Mouse (Mus musculus) cerebellum, adult 11 months (tissue): Measurements from ENCODE around the gene Apopt1.
"Not testable (repeated sequence)": the region's sequence is repeated elsewhere in the genome, so short reads cannot be mapped to it uniquely, and the experiment has no call there.

Experiments used
- DNase-seq: peaks from one replicate; pipeline ENCODE4 v3.0.0; 2022

The Apopt1 gene

DNA sequence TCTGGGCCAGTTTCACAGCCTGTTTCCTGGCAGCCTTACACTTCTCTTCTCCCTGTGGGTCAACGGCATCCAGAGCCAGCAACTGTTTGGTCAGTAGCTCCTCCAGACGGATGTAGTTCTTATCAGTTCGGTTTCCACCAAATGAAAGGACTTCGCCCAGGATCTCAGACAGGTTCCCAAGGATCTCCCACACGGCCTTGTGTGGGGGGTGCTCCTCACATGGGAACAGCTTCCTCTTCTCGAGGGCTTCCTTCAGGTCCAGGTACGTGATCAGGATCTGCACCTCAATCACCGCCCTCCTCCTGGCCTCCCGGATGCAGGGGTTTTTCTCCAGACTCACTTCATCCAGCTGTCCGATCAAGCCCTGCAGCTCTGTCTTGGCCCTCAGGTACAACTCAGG, 3.0 kb upstream of the Apopt1 start:
- DNase-seq = no peak

DNA sequence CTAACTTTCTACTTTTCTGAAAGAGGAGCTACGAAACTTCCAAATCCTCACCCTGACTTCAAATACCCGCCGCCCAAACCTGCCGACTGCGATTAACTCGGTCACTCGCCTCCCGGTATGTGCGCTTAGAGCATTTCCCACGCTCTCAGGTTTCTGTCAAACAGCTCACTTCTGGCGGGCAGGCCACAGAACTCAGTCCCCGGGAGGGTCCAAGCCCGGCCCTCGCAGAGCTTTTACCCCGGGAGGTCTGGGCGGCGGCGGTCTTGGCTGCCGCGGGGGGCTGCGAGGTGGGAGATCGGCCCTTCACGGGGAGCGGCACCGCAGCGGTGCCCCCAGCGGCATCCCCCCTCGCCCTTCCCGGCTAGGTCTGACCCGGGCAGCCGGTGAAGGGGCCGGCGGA, 585 bp upstream of the Apopt1 start:
- DNase-seq = no peak

DNA sequence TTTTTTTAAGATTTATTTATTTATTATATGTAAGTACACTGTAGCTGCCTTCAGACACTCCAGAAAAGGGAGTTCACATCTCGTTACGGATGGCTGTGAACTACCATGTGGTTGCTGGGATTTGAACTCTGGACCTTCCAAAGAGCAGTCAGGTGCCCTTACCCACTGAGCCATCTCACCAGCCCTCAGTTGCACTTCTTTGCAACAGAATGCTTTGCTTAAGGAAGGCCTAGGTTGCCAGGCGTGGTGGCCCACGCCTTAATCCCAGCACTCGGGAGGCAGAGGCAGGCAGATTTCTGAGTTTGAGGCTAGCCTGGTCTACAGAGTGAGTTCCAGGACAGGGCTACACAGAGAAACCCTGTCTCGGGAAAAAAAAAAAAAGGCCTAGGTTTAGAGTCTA, 819 bp downstream of the Apopt1 start:
- DNase-seq = not testable (repeated sequence)

DNA sequence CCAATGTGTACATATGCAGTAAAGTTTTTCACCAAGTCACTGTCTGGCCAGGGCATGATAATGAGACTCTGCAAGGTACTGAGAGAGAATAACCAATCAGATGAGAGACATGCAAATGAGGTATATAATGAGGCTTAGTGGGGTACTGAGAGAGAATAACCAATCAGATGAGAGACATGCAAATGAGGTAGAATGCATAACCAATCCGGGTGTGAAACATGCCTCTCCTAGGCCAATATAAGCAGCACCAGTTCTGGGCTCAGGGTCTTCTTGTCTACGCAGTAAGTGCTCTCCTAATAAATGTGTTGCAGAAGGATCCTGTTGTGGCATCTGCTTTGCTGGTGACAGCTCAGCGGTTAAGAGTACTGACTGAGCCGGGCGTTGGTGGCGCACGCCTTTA, 3.4 kb downstream of the Apopt1 start:
- no peak for DNase-seq

DNA sequence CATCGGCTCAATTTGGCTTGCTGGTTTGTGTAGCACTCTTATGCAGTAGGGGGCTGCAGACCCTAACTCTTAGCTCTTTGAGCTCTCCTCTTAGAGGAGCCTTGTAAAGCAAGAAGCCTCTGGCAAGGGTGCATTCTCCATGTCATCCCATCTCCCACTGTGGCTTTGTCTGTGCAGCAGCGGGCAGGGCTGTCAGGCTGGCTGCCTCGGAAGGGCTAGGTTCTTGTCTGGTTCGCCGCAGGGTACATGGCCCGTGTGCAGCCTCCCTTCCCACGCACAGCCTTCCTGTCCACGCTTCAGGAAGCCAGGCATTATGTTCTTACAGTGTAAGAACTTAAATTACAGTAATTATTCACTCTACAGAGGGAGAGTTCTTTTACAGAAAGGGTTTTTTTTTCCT, 5.6 kb downstream of the Apopt1 start:
- no peak for DNase-seq

DNA sequence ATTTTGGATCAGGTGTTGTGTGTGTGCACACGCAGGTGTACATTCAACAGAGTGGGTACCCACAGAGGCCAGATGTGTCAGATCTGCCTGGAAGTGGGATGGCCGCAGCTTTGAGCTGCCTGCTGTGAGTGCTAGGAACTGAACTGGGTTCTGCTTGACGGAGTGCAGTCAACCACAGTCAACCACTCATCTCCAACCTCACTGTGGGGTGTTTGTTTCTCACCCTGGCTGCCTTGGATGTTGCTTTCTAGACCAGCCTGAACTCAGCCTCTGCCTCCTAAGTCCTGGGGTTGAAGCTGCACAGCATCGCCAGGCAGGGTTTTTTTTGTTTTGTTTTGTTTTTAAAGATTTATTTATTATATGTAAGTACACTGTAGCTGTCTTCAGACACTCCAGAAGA, 7.2 kb downstream of the Apopt1 start:
- DNase-seq = no peak

DNA sequence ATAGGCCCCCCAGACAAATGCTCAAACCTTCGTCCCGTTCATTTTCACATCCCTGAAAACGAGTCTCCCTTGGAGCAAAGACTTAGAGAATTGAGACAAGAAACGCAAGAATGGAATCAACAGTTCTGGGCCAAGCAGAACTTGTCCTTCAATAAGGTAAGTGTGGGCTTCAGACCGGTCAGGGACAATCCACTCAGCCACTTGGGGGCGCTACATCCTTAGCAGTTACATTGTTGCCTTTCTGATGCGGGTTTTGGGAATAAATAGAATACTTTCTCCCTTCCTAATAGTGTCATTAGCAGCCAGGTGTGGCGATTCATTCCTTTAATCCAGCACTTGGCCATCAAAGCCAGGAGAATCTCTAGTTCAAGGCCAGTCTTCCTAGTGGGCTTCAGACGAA, 9.6 kb downstream of the Apopt1 start:
- peak; percentile 62 for DNase-seq

DNA sequence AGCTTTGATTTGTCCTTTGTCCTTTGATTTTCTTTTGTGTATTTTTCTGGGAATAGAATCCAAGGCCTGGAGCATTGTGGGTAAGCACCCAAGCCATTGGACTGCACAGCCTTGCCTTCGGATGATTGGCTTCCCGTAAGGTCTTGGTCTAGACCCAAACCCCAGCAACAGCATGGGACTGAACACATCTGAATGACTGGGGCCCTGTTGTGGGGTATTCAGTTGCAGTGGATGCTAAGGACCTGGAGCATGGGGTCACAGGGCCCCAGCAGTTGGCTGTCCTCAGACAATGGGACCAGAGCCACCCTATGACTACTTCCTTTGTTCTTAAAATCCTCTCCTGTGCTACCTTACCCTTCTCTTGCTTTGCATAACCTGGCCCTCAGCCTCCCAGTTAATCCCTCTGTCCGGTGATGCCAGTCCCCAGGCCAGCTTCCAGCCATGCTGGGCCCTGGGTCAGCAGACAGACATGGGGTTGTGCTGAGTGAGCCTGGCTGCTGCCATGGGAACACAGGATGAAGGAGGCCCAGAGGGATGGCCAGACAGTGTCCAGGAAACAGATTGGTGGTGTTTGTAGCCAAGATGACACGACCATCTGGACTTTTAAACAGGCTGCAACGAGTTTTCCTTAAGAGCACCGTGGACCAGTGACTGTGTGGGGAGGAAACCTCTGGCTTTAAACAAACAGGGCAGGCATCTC, 11.7 kb downstream of the Apopt1 start:
- DNase-seq = peak; percentile 75

DNA sequence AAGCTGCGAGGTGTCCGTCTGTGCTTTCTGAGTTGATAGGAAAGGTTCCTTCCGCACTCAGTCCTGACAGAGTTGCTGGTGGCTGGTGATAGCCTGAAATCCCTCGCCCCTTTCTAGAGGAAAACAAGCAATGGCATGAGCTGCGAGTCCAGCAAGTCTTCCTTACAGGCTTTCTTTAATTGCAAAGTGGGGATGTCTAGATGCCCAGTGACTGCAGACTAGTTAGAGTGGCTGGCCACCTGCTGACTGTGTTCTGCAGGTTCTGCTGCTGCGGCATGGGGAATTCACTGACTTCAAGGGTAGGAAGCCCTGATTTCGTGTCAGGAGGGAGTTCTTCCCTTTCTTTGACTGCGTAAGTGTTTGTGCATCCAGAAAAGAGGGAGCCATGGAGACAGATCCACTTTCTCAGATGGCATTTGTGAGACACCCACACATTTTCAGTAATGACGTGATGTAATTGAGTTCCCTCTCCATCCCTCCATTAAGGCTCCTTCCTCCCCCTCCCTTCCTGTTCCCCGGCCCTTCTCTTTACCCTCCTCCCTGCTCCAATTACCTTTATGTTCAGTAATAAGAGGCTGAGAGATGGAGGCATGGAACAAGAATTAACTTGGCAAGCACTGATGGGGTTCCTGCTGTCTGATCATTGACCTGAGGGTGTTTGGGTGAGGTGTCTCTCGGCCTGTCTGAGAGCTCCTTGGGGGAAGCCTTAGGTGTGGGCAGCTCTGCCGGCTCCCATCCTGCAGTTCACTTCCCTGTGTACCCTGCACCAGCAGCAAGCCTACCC, 12.5 kb downstream of the Apopt1 start:
- no peak for DNase-seq

DNA sequence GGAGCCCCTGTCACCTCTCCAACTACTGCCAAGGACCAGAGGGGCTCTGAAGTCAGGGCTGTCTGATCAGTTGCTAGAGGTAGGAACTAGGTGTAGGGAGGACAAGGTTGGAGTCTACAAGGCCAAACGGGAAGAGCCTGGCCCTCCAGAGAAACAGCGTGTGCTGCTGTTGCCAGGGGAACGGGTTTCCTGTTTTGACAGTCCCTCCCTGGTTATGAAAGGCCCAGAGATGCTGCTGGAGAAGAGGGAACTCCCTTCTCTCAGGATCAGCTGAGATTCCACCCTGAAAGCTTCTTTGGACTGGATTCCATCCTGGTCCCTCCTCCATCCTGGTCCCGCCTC, 13.0 kb downstream of the Apopt1 start:
- DNase-seq = no peak

DNA sequence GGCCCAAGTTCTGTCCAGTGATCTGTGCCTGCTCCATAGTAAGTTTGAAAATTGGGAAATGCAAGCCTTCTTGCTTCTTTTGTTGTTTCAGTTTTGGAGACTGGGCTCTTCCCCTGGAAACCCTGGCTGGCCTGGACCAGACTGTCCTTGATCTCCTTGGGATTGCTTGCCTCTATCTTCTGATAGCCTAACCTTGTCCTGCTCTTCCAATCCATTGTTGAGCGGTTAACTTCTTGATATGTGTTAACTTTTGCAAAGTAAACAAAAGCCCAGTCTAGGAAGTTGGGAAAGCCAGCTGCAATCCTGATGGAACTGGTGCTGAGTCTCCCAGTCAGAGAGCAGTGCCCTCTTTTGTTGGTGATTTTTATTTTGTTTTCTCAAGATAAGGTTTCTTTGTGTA, 14.9 kb downstream of the Apopt1 start:
- no peak for DNase-seq

DNA sequence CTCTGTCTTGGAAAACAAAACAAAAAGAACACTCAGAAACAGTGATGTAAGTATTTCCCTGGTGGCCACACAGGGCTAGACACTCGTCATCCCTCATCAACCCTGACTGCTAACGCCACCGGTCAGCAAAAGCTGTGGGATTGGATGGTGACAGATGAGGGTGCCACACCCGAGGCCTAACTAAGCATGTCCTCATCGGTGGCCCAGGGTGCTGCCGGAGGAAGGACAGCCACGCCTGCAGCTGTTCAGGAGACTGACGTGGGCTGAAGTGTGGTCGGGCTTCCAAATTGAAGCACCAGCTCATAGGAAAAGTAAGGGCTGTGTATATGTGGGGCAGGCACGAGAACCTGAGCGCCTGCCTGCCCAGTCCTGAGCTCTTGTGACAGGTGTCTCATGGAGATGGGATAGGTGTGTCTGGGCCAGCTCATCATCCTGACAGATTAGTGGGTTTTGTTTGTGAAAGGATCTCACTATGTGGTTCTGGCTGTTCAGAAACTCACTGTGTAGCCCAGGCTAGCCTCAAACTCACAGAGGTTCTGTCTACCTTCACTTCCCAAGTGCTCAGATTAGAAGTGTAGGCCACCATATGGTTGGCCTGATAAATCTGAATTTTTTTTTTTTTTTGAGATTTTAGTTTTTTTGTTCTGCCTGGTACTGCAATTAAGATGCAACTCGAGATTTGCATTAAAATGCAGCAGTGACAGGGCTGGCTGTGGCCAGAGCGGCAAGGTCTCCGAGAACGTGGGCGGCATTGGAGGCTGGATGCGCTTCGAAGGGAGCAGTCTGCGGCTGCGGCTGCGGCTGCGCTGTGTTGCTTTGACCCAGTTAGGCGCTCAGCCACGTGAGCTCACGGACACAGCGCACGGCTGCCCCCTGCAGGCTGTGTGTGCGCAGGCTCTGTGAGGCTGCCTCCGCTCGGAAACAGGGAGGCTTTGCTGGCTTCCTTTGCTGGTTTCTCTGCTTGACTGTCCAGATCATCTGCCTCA, 19.1 kb downstream of the Apopt1 start:
- peak; percentile 92 for DNase-seq

DNA sequence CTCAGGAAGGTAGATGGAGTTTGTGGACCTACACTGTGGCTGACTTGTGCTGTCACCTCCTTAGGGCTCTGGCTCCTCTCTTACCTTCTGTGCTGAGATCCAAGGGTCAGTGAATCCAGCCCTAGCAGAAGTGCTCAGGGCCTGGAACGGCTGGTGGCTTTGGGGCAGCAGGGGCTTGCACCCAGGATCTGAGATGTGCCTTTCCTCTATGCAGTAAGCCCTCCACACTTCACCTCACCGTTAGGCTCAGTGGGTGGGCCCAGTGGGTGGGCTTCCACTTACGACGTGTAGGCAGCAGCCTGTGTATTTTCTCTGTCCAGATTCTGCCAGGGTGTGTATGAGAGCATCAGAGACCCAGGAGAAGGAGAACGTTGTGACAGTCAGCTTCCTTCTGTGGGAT, 19.9 kb downstream of the Apopt1 start:
- DNase-seq = no peak

DNA sequence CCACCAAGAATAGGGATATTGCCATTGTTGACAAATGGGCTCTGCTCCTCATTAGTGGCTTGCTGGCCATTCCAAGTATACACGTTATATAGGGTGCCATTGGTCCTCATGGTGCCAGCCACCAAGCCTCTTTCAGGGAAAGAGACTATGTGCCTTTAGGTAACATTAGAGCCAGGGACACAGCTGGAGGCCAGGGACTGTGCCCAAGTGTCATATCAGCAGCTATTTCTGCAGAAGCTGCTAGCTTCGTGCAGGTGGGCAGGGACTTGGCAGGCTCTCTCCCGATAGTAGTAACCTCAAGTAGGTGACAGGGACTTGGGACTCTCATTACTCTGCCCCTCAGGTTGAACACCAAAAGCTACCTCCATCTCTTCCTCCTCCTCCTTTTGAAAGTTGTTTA, 21.9 kb downstream of the Apopt1 start:
- no peak for DNase-seq

DNA sequence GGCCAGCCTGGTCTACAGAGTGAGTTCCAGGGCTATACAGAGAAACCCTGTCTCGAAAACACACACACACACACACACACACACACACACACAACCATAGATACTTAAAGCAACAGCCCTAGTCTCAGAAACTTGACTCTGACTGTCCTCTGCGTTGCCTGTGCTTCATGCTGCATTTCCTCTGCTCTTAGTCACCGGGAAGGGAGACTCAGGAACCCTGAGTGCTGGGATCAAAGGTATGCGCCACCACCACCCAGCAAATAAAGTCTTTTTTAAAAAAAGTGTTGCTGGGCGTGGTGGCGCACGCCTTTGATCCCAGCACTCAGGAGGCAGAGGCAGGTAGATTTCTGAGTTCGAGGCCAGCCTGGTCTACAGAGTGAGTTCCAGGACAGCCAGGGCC, 23.6 kb downstream of the Apopt1 start:
- not testable (repeated sequence) for DNase-seq

DNA sequence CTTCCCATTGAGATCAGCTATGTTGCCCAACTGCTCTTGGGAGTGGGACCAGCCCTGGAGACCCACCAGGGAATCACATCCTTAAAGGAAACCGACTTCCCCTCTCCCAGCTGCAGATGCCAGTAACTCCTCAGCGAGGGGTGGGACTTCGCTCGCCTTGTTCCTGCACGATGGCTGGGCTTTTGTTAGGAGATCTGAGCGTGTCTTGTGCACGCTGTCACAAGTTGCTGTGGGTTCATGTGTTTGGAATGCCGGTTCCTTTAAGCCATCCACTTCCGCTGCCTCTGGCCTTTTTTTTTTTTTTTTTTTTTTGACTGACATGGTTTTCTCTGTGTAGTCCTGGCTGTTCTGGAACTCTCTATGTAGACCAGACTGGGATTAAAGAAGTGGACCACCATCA, 24.3 kb downstream of the Apopt1 start:
- no peak for DNase-seq

DNA sequence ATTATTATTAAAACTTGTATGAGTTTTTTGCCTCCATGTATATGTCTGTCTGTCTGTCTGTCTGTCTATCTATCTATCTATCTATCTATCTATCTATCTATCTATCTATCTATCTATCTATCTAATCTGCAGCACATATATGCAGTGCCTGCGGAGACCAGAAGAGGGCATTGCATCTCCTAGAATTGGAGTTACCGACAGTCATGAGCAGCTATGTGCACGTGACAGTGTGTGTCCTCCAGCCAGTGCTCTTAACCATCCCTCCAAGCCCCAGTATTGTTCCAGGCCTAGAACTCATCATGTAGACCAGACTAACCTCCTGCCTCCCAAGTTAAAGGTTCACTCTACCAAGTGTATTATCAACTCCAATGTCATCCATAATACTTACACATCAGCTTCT, 25.7 kb downstream of the Apopt1 start:
- peak; percentile 61 for DNase-seq

DNA sequence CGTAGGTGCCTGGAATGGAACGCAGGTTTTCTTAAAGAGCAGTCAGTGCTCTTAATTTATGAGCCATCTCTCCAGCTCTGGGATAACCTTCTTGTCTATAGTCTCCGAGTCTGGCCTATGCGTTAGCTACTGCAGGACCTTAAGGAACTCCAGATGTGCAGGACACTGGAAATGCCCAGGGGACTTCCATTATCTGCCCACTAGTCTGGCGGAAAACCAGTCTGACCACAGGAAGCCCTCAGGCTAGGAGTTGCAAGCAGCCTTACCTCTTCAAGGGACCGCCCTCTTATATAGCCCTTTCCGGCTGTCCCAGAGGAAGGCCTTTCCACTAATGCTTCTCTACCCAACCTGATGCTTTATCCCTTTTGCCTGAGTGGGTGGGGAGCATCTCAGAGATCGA, 28.3 kb downstream of the Apopt1 start:
- no peak for DNase-seq

DNA sequence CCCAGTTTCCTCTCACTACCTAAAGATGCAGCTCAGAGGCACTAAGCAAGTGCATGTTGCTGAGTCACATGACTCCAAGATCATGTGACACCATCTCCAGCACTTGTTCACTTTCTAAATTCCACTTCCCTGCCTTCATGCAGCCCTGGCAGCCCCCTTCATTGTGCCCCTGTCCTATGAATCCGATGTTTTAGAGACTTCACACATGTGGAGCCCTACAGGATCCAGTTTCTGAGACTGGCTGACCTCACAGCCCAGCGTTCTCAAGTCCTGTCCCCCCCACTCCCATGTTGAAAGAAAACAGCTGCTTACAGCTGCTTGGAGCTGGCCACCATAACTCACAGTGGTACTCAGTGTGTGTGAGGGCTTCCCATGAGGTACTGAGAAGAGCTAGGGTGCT, 30.4 kb downstream of the Apopt1 start:
- DNase-seq = no peak

DNA sequence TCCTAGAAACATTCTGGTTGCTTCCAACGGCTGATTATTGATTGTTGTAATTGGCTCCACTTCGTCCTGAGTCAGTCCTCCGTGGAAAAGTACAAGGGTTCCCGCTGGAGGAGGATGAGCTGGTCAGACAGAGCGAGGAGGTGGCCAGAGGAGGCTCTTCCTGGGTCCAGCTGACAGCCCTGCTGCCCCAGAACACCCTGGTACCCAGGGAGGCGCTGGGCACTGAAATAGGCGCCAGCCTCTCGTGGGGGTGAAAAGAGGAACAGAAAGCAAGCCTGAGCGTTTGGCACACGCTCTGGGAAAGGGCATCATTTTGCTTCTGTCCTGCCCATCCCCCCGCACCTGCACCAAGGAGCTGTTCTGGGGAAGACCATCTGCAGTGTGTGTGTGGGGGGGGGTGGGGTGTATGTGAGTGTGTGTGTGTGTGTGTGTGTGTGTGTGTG, 30.9 kb downstream of the Apopt1 start:
- DNase-seq = no peak

DNA sequence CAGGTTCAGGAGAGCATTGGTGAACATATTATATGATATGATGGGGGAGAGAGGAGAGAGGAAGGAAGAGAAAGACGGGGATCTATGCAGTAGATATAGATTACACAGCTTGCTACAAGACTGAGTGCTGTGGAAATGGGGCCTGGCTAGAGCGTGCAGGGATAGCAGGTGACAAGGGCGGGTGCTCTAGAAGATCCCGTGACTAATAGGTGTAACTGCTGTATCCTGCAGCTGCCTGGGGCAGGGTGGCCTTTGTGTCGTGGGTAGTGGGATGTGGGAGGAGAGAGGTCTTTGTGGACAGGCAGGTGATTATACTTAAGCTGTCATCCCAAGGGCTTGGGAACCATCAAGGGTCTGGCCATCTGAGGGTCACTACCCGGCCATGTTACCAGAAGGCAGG, 32.2 kb downstream of the Apopt1 start:
- no peak for DNase-seq

DNA sequence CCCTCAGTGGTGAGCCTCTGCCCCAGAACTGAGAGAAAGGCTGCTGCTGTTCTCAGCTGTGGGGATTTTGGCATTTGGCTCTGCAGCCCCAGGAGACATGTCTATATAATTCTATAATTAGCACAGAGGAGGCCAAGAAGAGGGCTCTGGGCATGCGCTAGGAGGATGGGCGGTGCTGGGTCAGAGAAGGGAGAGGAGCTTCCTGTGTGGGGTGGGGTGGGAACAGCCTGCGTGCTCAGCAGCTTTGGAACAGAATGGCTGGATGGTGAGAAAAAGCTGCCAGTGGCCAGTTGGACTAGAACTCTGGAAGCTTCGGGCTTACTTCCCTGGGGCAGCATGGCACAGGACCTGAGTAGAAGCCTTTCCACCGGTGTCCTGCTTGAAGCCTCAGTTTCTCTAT, 33.0 kb downstream of the Apopt1 start:
- DNase-seq = no peak

DNA sequence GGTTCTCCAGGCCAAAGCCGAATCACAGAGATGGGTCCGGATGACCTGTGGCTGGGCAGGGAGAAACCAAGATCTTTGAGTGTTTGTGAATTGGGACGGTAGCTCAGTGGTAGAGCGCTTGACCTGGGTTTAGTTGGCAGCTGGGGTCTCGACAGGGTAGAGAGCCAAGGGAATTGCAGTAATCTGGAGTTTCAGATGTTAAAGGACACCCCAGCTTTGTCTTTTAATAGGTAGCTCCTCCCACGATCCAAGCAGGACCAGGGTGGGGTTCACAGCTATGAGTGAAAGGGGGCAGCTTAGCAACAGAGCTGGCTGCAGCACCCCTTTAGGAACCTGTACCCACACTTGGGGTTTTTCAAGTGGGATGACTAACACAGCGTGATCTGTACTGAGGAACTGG, 34.4 kb downstream of the Apopt1 start:
- no peak for DNase-seq

DNA sequence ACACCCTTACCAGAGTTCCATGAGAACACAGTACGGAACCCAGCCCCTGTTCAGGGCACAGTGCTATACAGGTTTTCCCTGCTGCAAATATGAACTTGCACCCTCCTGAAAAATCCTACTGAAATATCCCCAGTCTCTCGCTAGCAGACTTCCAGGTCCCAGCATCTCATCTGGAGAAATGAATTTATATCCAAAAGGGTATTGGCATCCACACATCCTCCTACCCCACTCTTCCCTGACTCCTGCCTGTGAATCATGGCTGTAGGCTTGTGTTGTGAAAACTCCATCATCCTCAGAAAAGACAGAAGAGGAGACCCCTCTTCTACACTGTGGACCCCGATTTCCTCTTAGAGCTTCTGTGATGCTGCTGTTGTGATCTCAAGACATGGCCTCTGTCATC, 37.7 kb downstream of the Apopt1 start:
- DNase-seq = no peak
